Mouse (Mus musculus): Measurements from ENCODE around the gene Ccdc175. TPM values are rescaled to one million over a fixed set of nuclear protein-coding genes. Genes with fewer than 3 reads are reported as not detected.

Ccdc175 gene
- not detected in 2 replicates for polyA plus RNA-seq (2012; rRNA removed)

DNA sequence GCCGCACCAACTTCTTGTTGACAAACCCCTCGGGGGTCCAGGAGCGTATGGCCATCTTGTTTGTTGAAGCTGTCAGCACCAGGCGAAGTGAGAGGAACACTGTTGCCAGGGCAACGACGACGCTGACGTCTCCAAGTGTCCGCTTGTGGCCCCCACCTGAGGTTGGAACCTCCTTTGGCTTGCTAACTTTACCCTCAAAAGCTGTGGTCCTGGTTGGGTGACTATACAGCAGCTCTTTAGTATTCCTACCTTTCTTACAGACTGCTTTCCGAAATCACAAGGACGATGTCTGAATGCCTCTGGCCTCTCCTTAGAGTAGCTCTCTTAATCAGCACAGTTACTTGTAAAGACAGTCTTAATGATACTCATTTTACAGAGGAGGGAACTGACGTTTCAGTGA, at the start of gene Ccdc175:
Gene Ccdc175, minus strand, starts transcription at position 101 of the 400 bp plus-strand sequence.
- Histone ChIP-seq H3K4me3 (ENCODE audit: control insufficient read depth, insufficient read depth, low read length) (no peak within 1 kb of the TSS), H3K27me3 (ENCODE audit: control insufficient read depth, insufficient read depth, low read length) (no peaks in the 10 kb centered on the region), H3K36me3 (ENCODE audit: control insufficient read depth, insufficient read depth, low read length) (no peaks in the 10 kb centered on the region), H3K4me1 (replicated peaks; ENCODE audit: control insufficient read depth, insufficient read depth, low read length) (no peaks in the 10 kb centered on the region), H3K27ac (ENCODE audit: control insufficient read depth, insufficient read depth, low read length) (no peak within 1 kb of the TSS)
- WGBS = 84% methylated on average over 12 of the region's 12 CpGs
- DNase-seq = no peak
- TF ChIP-seq POLR2A (IDR thresholded peaks at IDR 0.05; ENCODE audit: control insufficient read depth, extremely low read depth, insufficient read depth, low read length, poor library complexity) (no peak), CTCF (IDR thresholded peaks at IDR 0.05; ENCODE audit: borderline replicate concordance, control insufficient read depth, extremely low read depth, insufficient read depth, low read length, poor library complexity) (no peak)

DNA sequence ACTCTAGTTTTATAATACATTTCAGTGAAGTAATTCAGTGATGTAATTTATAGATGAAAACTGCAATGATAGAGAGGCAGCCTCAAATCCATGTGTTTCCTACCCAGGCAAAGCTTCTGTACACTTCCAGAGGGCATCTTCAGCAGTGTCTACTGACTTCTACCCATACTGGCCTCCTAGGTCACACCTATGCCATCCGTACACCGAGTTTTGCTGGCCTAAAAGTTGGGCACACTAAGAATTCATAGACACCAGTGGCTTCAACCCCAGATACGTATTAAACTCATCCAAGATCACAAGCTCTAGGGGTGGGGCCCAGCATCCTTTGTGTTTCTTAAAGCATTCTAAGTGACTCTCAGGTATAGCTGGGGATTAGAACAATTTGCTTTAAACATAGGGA, 49.3 kb upstream of the Ccdc175 start:
- no peaks in the 10 kb centered on the region for H3K36me3 ChIP-seq (ENCODE audit: control insufficient read depth, insufficient read depth, low read length)
- TF ChIP-seq CTCF (IDR thresholded peaks at IDR 0.05; ENCODE audit: borderline replicate concordance, control insufficient read depth, extremely low read depth, insufficient read depth, low read length, poor library complexity) (no peak), POLR2A (IDR thresholded peaks at IDR 0.05; ENCODE audit: control insufficient read depth, extremely low read depth, insufficient read depth, low read length, poor library complexity) (no peak)
- no peak overlapping the region for H3K27ac ChIP-seq (ENCODE audit: control insufficient read depth, insufficient read depth, low read length)
- DNase-seq = no peak
- no peaks in the 10 kb centered on the region; the same call in 1 of the 2 replicates for H3K4me1 ChIP-seq (replicated peaks; ENCODE audit: control insufficient read depth, insufficient read depth, low read length)
- WGBS = 93% methylated on average over 3 of the region's 3 CpGs
- H3K4me3 ChIP-seq (ENCODE audit: control insufficient read depth, insufficient read depth, low read length) = no peak overlapping the region
- no peaks in the 10 kb centered on the region for H3K27me3 ChIP-seq (ENCODE audit: control insufficient read depth, insufficient read depth, low read length)

- Histone ChIP-seq H3K27ac (ENCODE audit: control insufficient read depth, insufficient read depth, low read length) (no peak overlapping the region), H3K27me3 (ENCODE audit: control insufficient read depth, insufficient read depth, low read length) (no peaks in the 10 kb centered on the region), H3K4me1 (replicated peaks; ENCODE audit: control insufficient read depth, insufficient read depth, low read length) (no peaks in the 10 kb centered on the region; the same call in 1 of the 2 replicates), H3K36me3 (ENCODE audit: control insufficient read depth, insufficient read depth, low read length) (no peaks in the 10 kb centered on the region), H3K4me3 (ENCODE audit: control insufficient read depth, insufficient read depth, low read length) (no peak overlapping the region)
- WGBS = 91% methylated on average over 19 of the region's 19 CpGs
- no peak for DNase-seq
- TF ChIP-seq CTCF (IDR thresholded peaks at IDR 0.05; ENCODE audit: borderline replicate concordance, control insufficient read depth, extremely low read depth, insufficient read depth, low read length, poor library complexity) (no peak), POLR2A (IDR thresholded peaks at IDR 0.05; ENCODE audit: control insufficient read depth, extremely low read depth, insufficient read depth, low read length, poor library complexity) (no peak)
Measured at GRCm38 (mm10) chr12:72232826-72233790, 48.3 kb upstream of the Ccdc175 start.

- 84% methylated on average over 3 of the region's 3 CpGs for WGBS
- TF ChIP-seq CTCF (IDR thresholded peaks at IDR 0.05; ENCODE audit: borderline replicate concordance, control insufficient read depth, extremely low read depth, insufficient read depth, low read length, poor library complexity) (no peak), POLR2A (IDR thresholded peaks at IDR 0.05; ENCODE audit: control insufficient read depth, extremely low read depth, insufficient read depth, low read length, poor library complexity) (no peak)
- Histone ChIP-seq H3K27ac (ENCODE audit: control insufficient read depth, insufficient read depth, low read length) (no peak overlapping the region), H3K36me3 (ENCODE audit: control insufficient read depth, insufficient read depth, low read length) (no peaks in the 10 kb centered on the region), H3K27me3 (ENCODE audit: control insufficient read depth, insufficient read depth, low read length) (no peaks in the 10 kb centered on the region), H3K4me3 (ENCODE audit: control insufficient read depth, insufficient read depth, low read length) (no peak overlapping the region), H3K4me1 (replicated peaks; ENCODE audit: control insufficient read depth, insufficient read depth, low read length) (no peaks in the 10 kb centered on the region; the same call in 1 of the 2 replicates)
- no peak for DNase-seq
Measured at GRCm38 (mm10) chr12:72232176-72232575, 47.3 kb upstream of the Ccdc175 start.

GRCm38 (mm10) chr12:72229451-72230196, 44.8 kb upstream of the Ccdc175 start:
- H3K36me3 ChIP-seq (ENCODE audit: control insufficient read depth, insufficient read depth, low read length) = no peaks in the 10 kb centered on the region
- no peak for DNase-seq
- no peaks in the 10 kb centered on the region for H3K4me1 ChIP-seq (replicated peaks; ENCODE audit: control insufficient read depth, insufficient read depth, low read length)
- 81% methylated on average over 8 of the region's 8 CpGs for WGBS
- no peak overlapping the region for H3K4me3 ChIP-seq (ENCODE audit: control insufficient read depth, insufficient read depth, low read length)
- no peaks in the 10 kb centered on the region for H3K27me3 ChIP-seq (ENCODE audit: control insufficient read depth, insufficient read depth, low read length)
- H3K27ac ChIP-seq (ENCODE audit: control insufficient read depth, insufficient read depth, low read length) = no peak overlapping the region
- TF ChIP-seq CTCF (IDR thresholded peaks at IDR 0.05; ENCODE audit: borderline replicate concordance, control insufficient read depth, extremely low read depth, insufficient read depth, low read length, poor library complexity) (no peak), POLR2A (IDR thresholded peaks at IDR 0.05; ENCODE audit: control insufficient read depth, extremely low read depth, insufficient read depth, low read length, poor library complexity) (no peak)

DNA sequence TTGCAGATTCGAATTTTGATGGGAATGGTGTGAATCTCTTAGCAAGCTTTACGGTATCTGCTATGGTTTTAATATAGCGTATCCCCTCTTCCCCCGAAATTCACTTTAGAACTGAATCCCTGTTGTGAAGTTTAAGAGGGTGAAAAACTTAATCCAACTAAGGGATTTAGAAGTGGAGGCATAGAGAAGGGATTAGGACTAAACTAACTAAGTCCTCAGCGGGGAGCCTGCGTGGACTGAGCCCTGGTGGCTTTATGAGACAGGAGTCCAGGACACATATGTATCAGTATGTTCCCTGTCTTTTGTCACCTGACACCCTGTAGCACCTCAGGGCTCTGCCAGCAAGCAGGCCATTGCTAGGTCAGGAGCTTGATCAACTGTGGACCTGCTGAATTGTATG, 42.9 kb upstream of the Ccdc175 start:
- no peak overlapping the region for H3K4me3 ChIP-seq (ENCODE audit: control insufficient read depth, insufficient read depth, low read length)
- no peaks in the 10 kb centered on the region for H3K4me1 ChIP-seq (replicated peaks; ENCODE audit: control insufficient read depth, insufficient read depth, low read length)
- H3K27ac ChIP-seq (ENCODE audit: control insufficient read depth, insufficient read depth, low read length) = no peak overlapping the region
- 93% methylated on average over 6 of the region's 6 CpGs for WGBS
- TF ChIP-seq CTCF (IDR thresholded peaks at IDR 0.05; ENCODE audit: borderline replicate concordance, control insufficient read depth, extremely low read depth, insufficient read depth, low read length, poor library complexity) = no peak
- no peak for TF ChIP-seq POLR2A (IDR thresholded peaks at IDR 0.05; ENCODE audit: control insufficient read depth, extremely low read depth, insufficient read depth, low read length, poor library complexity)
- DNase-seq = no peak
- H3K27me3 ChIP-seq (ENCODE audit: control insufficient read depth, insufficient read depth, low read length) = no peaks in the 10 kb centered on the region
- no peaks in the 10 kb centered on the region for H3K36me3 ChIP-seq (ENCODE audit: control insufficient read depth, insufficient read depth, low read length)
